Mouse (Mus musculus) CD4-positive, CD25-positive, alpha-beta regulatory T cell (primary cell): ENCODE results near the gene Pik3r2. TPM values are rescaled to one million over a fixed set of nuclear protein-coding genes. Genes with fewer than 3 reads are reported as not detected.

ENCODE experiments used
- polyA plus RNA-seq: library from polyadenylated mRNA; unstranded; fragments of 100-300 nt; shearing (Covaris generic); gene quantifications from one replicate; pipeline ENCODE4 v1.2.1, GENCODE M21; 2017

The Pik3r2 gene
- 32.8 TPM for polyA plus RNA-seq

GRCm38 (mm10) chr8:70776496-70777444, at the start of gene Pik3r2:
Gene Pik3r2, minus strand, starts transcription at chr8:70776713.

DNA sequence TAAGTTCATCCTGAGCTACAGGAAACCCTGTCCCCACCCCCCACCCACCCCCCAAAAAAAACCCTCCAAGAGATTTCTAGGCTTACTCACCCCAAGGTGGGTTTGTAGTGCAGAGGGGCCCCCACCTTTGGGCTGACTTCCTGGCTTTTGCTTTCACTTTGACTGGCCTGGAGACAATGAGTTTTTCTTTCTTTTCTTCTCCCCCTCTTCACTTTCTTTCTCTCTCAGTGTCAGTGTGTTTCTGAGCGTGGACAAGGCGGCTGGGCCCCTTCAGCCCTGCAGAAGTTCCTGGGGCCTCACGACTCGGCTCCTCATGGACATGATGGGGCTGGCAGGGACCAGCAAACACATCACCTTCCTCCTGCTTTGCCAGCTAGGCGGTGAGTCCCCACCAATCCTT, 31.7 kb upstream of the Pik3r2 start, which contains the start of gene Il12rb1:
Gene Il12rb1, plus strand, starts transcription at position 211 of the 400 bp plus-strand sequence.

DNA sequence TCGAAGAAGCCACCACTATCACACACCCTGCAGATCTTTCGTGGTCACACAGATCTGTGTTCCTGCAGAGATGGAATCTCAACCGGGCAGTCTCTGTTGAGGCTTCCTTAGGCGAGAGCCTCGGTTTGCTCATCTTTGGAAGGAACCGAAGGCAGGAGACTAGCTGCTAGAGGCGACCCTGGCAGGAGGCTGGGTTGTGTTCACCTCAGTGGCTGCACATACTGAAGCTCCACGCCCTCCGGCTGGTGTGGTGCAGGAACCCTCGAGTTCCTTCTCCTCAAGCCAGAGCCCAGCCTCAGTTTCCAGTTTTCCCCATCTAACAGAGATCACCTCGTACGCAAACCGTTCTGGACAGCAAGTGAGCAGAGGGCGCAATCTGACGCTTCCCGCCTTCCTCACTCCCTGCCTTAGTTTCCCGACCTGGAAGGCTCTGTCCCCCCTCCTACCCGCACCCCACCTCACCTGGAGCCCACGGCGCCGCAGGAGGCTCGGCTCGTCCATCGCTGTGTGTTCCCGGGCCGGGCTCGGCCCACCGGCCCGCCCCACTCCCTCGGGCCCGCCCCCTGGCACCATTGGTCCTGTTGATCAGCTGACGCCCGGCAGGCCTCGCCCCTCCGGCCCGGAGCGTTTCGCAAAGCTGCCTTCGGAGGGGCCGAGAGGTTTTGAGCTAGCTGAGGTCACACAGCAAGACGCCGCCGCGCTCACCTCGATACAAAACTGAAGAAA, 28.1 kb upstream of the Pik3r2 start, which contains the start of gene Mast3:
Gene Mast3, minus strand, starts transcription at position 574 of the 726 bp plus-strand sequence.

GRCm38 (mm10) chr8:70760775-70761406, 15.6 kb downstream of the Pik3r2 start, which contains the start of gene Mpv17l2:
Gene Mpv17l2, minus strand, starts transcription at chr8:70760946.

DNA sequence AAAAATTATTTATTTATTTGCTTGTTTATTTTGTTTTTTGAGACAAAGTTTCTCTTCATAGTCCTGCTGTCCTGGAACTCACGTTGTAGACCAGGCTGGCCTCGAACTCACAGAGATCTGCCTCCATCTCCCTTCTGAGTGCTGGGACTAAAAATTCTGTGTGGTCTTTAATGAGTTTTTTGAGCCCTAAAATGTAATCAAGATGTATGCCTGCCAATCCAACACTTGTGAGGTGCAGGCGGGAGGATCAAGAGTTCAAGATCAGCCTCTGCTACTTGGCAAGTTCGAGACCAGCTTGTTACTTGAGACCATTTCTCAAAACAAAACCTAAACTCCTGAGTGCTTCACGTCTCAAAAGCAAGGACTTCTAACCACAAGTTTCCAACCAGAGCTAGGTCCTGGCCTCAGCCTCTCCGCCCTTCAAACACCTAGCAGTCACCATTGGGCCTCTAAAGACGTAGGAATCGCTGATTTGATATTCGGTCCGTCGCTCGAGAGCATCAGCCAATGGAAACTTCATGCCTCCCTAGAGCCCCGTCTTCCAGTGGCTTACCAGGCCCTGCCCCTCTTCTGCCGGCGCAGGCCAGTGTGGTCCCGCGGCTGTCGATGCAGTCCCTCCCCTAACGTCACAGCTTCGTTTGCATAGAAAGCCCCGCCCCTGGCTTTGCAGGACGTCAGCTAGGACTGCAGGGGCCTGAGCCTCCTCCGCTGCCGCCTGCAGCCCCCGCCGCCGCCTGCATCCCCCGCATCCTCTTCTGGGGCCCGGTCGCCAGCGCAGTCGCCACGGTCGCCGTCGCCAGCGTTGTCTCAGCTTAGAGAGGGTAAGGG, 22.3 kb downstream of the Pik3r2 start, which contains the start of gene Rab3a:
Gene Rab3a, plus strand, starts transcription at position 637 of the 828 bp plus-strand sequence.

DNA sequence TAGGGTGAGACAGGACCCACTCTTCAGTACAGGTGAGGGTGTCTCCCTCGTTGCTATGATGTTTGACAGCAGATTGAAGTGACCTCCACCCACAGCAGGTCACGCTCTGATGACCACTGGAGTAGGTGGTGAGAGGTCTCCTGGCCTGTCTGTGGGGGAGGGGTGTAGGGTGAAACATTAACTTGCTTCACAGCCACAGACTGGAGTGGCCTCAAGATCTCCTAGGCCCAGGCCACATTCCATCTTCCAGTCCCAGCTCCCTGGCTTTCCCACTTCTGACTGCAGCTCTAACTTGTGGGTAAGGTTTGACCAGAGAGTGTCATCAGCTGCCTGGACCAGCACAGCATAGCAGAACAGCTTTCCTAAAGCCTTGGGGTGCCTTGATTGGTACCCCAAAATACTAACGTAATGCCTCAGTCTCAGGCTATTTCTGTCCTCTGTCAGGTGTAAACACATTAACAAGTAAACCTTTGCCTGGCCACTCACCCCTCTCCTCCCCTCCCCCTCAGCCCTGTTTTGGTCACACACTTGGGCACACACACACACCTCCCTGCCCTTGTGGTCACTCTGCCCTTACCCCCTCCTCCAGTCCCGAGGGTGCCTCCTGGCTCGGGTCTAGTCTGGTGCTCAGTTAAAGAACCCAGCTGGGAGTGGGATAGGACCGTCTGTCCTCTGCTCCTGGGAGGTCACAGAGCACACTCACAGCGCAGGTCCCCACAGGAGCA, 52.9 kb downstream of the Pik3r2 start, which contains the start of gene Pde4c:
Gene Pde4c, plus strand, starts transcription at position 235 of the 725 bp plus-strand sequence.

GRCm38 (mm10) chr8:70718297-70718696, 58.2 kb downstream of the Pik3r2 start, which contains the start of gene Gm3336:
Gene Gm3336, plus strand, starts transcription at chr8:70718543.

Other genes starting within 250 kb of the Pik3r2 start
- 422 TPM for gene Fkbp8, start 249.0 kb downstream of the Pik3r2 start, polyA plus RNA-seq
- 90.3 TPM for gene Kxd1, start 248.8 kb downstream of the Pik3r2 start, polyA plus RNA-seq
- gene Ell, start 237.3 kb downstream of the Pik3r2 start, polyA plus RNA-seq, result 39.6 TPM
- gene Isyna1, start 182.3 kb downstream of the Pik3r2 start, polyA plus RNA-seq, result 95.3 TPM
- 141 TPM for gene Ssbp4, start 167.8 kb downstream of the Pik3r2 start, polyA plus RNA-seq
- gene Lrrc25, start 160.6 kb downstream of the Pik3r2 start, polyA plus RNA-seq, result 0.24 TPM
- gene Gdf15, start 144.3 kb downstream of the Pik3r2 start, polyA plus RNA-seq, result not detected
- 5.5 TPM for gene Pgpep1, start 116.3 kb downstream of the Pik3r2 start, polyA plus RNA-seq
- 379 TPM for gene Lsm4, start 103.5 kb downstream of the Pik3r2 start, polyA plus RNA-seq
- gene Jund, start 77.8 kb downstream of the Pik3r2 start, polyA plus RNA-seq, result 866 TPM
- 0.16 TPM for gene Iqcn, start 73.3 kb downstream of the Pik3r2 start, polyA plus RNA-seq
- not detected for gene Gm3336, start 58.2 kb downstream of the Pik3r2 start, polyA plus RNA-seq
- 0.98 TPM for gene Pde4c, start 53.0 kb downstream of the Pik3r2 start, polyA plus RNA-seq
- gene Rab3a, start 22.0 kb downstream of the Pik3r2 start, polyA plus RNA-seq, result 13.2 TPM
- 71.6 TPM for gene Mpv17l2, start 15.8 kb downstream of the Pik3r2 start, polyA plus RNA-seq
- 97.6 TPM for gene Mast3, start 28.3 kb upstream of the Pik3r2 start, polyA plus RNA-seq
- 34.9 TPM for gene Il12rb1, start 31.7 kb upstream of the Pik3r2 start, polyA plus RNA-seq
- gene Arrdc2, start 63.0 kb upstream of the Pik3r2 start, polyA plus RNA-seq, result 23.7 TPM
- not detected for gene Kcnn1, start 86.5 kb upstream of the Pik3r2 start, polyA plus RNA-seq
- 64.8 TPM for gene Ccdc124, start 97.2 kb upstream of the Pik3r2 start, polyA plus RNA-seq
- not detected for gene Slc5a5, start 116.0 kb upstream of the Pik3r2 start, polyA plus RNA-seq
- 5,768 TPM for gene Rpl18a, start 120.7 kb upstream of the Pik3r2 start, polyA plus RNA-seq
- gene Map1s, start 129.2 kb upstream of the Pik3r2 start, polyA plus RNA-seq, result 74.7 TPM